Mouse (Mus musculus) bone marrow macrophage, adult 2 months (primary cell): Measurements from ENCODE around the gene Moxd1.

Source experiments
- CTCF ChIP-seq: IDR thresholded peaks from 2 replicates; pipeline ENCODE4 v1.5.1; 2012; ENCODE audit warnings: low read depth, mild to moderate bottlenecking, low read length, moderate library complexity
- POLR2A ChIP-seq: IDR thresholded peaks from 2 replicates; pipeline ENCODE4 v1.6.1; 2012; ENCODE audit warnings: mild to moderate bottlenecking, low read depth, low read length, borderline replicate concordance

DNA sequence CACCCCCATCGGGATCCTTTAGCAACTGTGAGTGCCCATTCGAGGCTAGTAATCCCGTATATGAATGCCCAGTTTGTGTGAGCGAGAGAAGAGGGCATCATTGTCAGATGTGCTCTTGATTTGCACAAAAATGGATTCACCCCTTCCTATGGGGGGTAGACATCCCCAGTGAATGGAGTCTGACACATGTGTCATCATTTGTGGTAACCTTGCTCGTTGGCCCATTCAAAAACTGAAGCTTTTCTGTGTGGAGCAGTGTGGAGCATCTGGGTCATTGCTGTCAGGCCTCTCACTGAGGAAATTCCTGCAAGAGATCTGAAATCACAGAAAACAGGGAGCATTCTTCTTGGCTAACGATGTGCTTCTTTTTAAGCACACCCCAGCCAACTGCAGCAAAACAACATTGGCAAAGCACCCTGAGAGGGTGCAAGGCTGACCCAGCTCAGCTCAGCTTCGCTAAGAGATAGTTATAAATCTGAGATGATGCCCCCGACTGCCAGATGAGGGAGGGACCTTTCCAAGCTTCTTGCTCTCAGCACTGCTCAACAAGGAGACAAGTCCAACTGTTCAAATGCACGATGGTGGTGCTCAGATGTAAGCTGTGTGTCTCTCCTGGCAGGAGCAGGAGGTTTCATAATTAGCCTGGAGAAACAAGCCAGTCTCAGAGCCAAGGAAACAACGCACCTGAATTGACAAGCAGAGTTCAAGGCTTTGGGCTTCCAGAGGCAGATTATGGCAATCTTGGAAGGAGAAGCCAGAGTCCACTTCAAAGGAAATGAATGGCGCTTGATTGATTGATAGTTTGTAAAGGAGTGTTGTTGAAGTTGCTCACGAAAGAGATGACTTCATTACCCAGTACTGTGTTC lies 5.2 kb downstream of the Moxd1 start:
- TF ChIP-seq POLR2A, result no peak
- TF ChIP-seq CTCF, result no peak
